Comparison of ENCODE assay signal across 13 mouse cellular contexts in the genomic region with DNA sequence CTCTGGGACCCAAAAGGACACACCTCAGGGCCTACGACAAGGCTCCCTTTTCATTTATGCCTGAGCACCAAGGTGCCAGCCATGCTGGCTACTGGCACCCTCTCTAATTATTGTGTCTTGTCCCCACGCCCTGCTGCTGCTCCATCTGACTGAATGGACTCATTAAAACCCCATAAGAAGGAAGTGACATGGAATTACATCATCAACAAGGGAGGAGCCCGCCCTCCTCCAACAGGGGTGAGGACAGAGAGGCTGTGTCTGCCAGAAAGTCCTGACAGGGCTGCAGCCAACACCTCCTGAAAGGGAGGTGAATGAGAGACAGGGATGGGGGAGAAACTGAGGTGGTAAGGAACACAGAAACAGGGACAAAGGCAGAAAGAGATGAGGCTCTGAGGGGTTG. TPM values are rescaled to one million over a fixed set of nuclear protein-coding genes. Genes with fewer than 3 reads are reported as not detected.
DNase-seq lines count a peak whose midpoint lies in the region; ATAC-seq and TF ChIP-seq lines count a peak whose summit lies in the region.
"Had no signal": no experiment of that assay in that cellular context is flagged by ENCODE, and none has a peak within 500 bp of the region (broad histone marks: within the 10 kb centered on the region; RNA-seq: fewer than 3 reads in every experiment).

No protein-coding gene starts in this region.

- no peaks in the 10 kb centered on the region for H3K9me3 ChIP-seq in liver, embryonic 16.5 days (replicated peaks; ENCODE audit: control insufficient read depth, low read length)
- H3K9me3 ChIP-seq: heart, embryonic 13.5 days; hindbrain, embryonic 12.5 days had no signal

- TF ChIP-seq CTCF in cerebellum, adult 2 months (IDR thresholded peaks at IDR 0.05; ENCODE audit: borderline replicate concordance, insufficient read depth, low read depth, low read length), result no peak

- peak overlapping the region; percentile 43; the same call in 1 of the 2 replicates for H3K9ac ChIP-seq in liver, embryonic 16.5 days (ENCODE audit: low read depth, low read length)
- H3K9ac ChIP-seq: heart, embryonic 13.5 days; hindbrain, embryonic 12.5 days had no signal

- no peak overlapping the region; the same call in 1 of the 2 replicates for H3K27ac ChIP-seq in cerebellum, adult 2 months (ENCODE audit: insufficient read depth, low read length)
- H3K27ac ChIP-seq in liver, embryonic 16.5 days (ENCODE audit: low read length), result peak overlapping the region; percentile 40; the same call in 1 of the 2 replicates
- H3K27ac ChIP-seq: heart, embryonic 13.5 days; hindbrain, embryonic 12.5 days had no signal

- H3K36me3 ChIP-seq in liver, embryonic 16.5 days (ENCODE audit: control insufficient read depth, insufficient read depth), result no peaks in the 10 kb centered on the region
- H3K36me3 ChIP-seq: heart, embryonic 13.5 days; hindbrain, embryonic 12.5 days had no signal

- H3K4me2 ChIP-seq in liver, embryonic 16.5 days (ENCODE audit: low read depth, low read length), result no peak overlapping the region
- H3K4me2 ChIP-seq: heart, embryonic 13.5 days; hindbrain, embryonic 12.5 days had no signal

- H3K4me1 ChIP-seq in cerebellum, adult 2 months (ENCODE audit: control insufficient read depth, insufficient read depth, low read length), result peaks cover 52% of the 10 kb centered on the region
- H3K4me1 ChIP-seq in liver, embryonic 16.5 days (ENCODE audit: control insufficient read depth, low read depth, low read length), result peaks cover 60% of the 10 kb centered on the region
- H3K4me1 ChIP-seq: hindbrain, embryonic 12.5 days had no signal

- no peak overlapping the region for H3K4me3 ChIP-seq in cerebellum, adult 2 months (replicated peaks; ENCODE audit: insufficient read depth, low read depth, low read length)
- no peak overlapping the region for H3K4me3 ChIP-seq in liver, embryonic 16.5 days (ENCODE audit: low read depth, low read length)
- H3K4me3 ChIP-seq: heart, embryonic 13.5 days; hindbrain, embryonic 12.5 days had no signal

- H3K27me3 ChIP-seq in cerebellum, adult 2 months (ENCODE audit: control insufficient read depth, insufficient read depth, low read length), result no peaks in the 10 kb centered on the region
- H3K27me3 ChIP-seq in liver, embryonic 16.5 days (ENCODE audit: control insufficient read depth, insufficient read depth, low read depth, low read length), result no peaks in the 10 kb centered on the region; the same call in 1 of the 2 replicates
- H3K27me3 ChIP-seq: heart, embryonic 13.5 days; hindbrain, embryonic 12.5 days; Patski had no signal

- peak; percentile 39 to 55 for DNase-seq in cerebellum, adult 2 months
- DNase-seq in cerebellum, adult 8-10 months, result no peak
- peak; percentile 27 for DNase-seq in left cerebral cortex, postnatal 4 days
- no peak for DNase-seq in left cerebral cortex, adult 18-20 months (ENCODE audit: low spot score in 2 of 2)
- DNase-seq in NIH3T3 (ENCODE audit: low read depth), result peak; percentile 54
- no peak for DNase-seq in adrenal gland, postnatal 14 days
- no peak for DNase-seq in frontal cortex, postnatal 10 days (ENCODE audit: low spot score in 2 of 2)
- DNase-seq: adrenal gland, adult 2 months; kidney, adult 8-10 months had no signal

- intact Hi-C loops in left cerebral cortex, postnatal 4 days (cut with DNase I), result no loop called here

- 29% methylated on average over 3 of the region's 3 CpGs for WGBS in cerebellum, adult 2 months
- WGBS in liver, embryonic 16.5 days (ENCODE audit: insufficient replicate concordance), result 60% methylated on average over 3 of the region's 3 CpGs

- TF ChIP-seq POLR2A in cerebellum, adult 2 months (IDR thresholded peaks at IDR 0.05; ENCODE audit: borderline replicate concordance, insufficient read depth, low read length), result no peak

- no peak for ATAC-seq in liver, embryonic 16.5 days (ENCODE audit: low read depth)
- ATAC-seq: Patski had no signal

RNA-seq across cellular contexts. Expression of a gene that starts 17.8 kb away (rescaled TPM):
- 27.0 and 27.7 TPM in 2 replicates for polyA plus RNA-seq in cerebellum, adult 2 months (2012; rRNA removed)
- 10 to 100 TPM; 15.2 to 17.5 TPM for total RNA-seq in left cerebral cortex, postnatal 4 days (2021)
- 10 to 100 TPM; 17.5 to 19.6 TPM for total RNA-seq in left cerebral cortex, adult 18-20 months (2021)
- polyA plus RNA-seq in liver, embryonic 16.5 days (2015; fragmentation: Nextera tagmentation; extraction: Ambion mirVana), result 11.3 and 12.6 TPM in 2 replicates
- total RNA-seq in adrenal gland, postnatal 14 days (2021), result 23.7 and 27.2 TPM in 2 replicates

RNA-seq across cellular contexts. Expression of a gene that starts 34.9 kb away (rescaled TPM):
- 69.4 and 75.9 TPM in 2 replicates for polyA plus RNA-seq in cerebellum, adult 2 months (2012; rRNA removed)
- total RNA-seq in left cerebral cortex, postnatal 4 days (2021), result 10 to 100 TPM; 82.6 to 89.0 TPM
- 10 to 100 TPM; 91.9 to 94.7 TPM for total RNA-seq in left cerebral cortex, adult 18-20 months (2021)
- polyA plus RNA-seq in liver, embryonic 16.5 days (2015; fragmentation: Nextera tagmentation; extraction: Ambion mirVana), result 22.6 and 23.2 TPM in 2 replicates
- total RNA-seq in adrenal gland, postnatal 14 days (2021), result 60.2 and 61.5 TPM in 2 replicates

Comparison
In these comparisons a context has a peak if more than half of its experiments do, and no peak if none do; other contexts are left out.
1. DNase-seq: peak in cerebellum, adult 2 months (2 of 2), left cerebral cortex, postnatal 4 days (single experiment) and NIH3T3 (single experiment); none in cerebellum, adult 8-10 months (single experiment), left cerebral cortex, adult 18-20 months (0 of 2), adrenal gland, postnatal 14 days (single experiment) and frontal cortex, postnatal 10 days (0 of 2).